8 mouse cellular contexts compared by ENCODE assay signal in the genomic region with DNA sequence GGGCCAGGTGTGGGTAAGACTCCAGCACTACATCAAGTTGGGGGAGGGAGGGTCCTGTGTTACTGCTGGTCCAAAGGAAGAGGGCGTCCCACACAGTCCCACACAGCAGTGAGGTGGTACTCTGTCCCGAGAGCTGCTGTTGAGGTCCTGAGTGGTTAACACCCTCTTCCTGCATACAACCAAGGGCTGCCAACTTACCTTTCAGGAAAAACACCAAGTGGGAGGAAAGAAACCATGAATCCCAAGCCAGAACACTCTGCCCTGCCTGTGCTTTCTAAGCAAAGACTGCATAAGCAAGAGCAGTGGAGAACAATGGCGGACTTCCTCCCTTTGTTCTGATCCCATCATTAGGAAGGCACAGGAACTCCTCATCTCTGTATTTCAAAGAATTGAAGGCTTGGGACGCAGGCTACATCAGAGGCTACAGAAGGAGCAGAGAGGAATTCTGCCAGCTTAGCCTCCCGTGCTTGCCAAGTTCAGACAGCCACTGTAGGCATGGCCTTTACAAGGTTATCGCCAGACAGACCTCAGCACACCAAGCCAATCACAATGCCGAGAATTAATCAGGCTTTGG.
DNase-seq lines count a peak whose midpoint lies in the region; ATAC-seq lines count a peak whose summit lies in the region.

No protein-coding gene starts in this region.

- H3K4me2 ChIP-seq in intestine, embryonic 16.5 days (ENCODE audit: low read depth, low read length): no peak overlapping the region
- H3K4me2 ChIP-seq in intestine, embryonic 15.5 days (replicated peaks): no peak overlapping the region
- no peak overlapping the region for H3K4me2 ChIP-seq in forebrain, embryonic 12.5 days
- no peak overlapping the region for H3K4me2 ChIP-seq in hindbrain, embryonic 16.5 days (ENCODE audit: low read length)

- no peaks in the 10 kb centered on the region for H3K27me3 ChIP-seq in intestine, embryonic 16.5 days (replicated peaks; ENCODE audit: control insufficient read depth, insufficient read depth, low read length)
- no peaks in the 10 kb centered on the region for H3K27me3 ChIP-seq in intestine, embryonic 15.5 days (replicated peaks)
- H3K27me3 ChIP-seq in forebrain, embryonic 12.5 days: no peaks in the 10 kb centered on the region
- no peaks in the 10 kb centered on the region for H3K27me3 ChIP-seq in hindbrain, embryonic 16.5 days (replicated peaks; ENCODE audit: control insufficient read depth, insufficient read depth, low read length)
- H3K27me3 ChIP-seq in midbrain, embryonic 10.5 days (ENCODE audit: low read depth, poor library complexity, severe bottlenecking): no peaks in the 10 kb centered on the region

- WGBS in intestine, embryonic 16.5 days: 74% methylated on average over 7 of the region's 7 CpGs
- 84% methylated on average over 7 of the region's 7 CpGs for WGBS in intestine, embryonic 15.5 days
- 54% methylated on average over 7 of the region's 7 CpGs for WGBS in forebrain, embryonic 12.5 days
- 52% methylated on average over 7 of the region's 7 CpGs for WGBS in hindbrain, embryonic 16.5 days
- 72% methylated on average over 7 of the region's 7 CpGs for WGBS in midbrain, embryonic 10.5 days

- peaks cover 4% of the 10 kb centered on the region; the same call in 1 of the 2 replicates for H3K4me1 ChIP-seq in intestine, embryonic 16.5 days (ENCODE audit: control insufficient read depth, insufficient read depth, low read length)
- H3K4me1 ChIP-seq in intestine, embryonic 15.5 days (replicated peaks): no peaks in the 10 kb centered on the region
- peaks cover 12% of the 10 kb centered on the region for H3K4me1 ChIP-seq in forebrain, embryonic 12.5 days
- peaks cover 9% of the 10 kb centered on the region for H3K4me1 ChIP-seq in hindbrain, embryonic 16.5 days (ENCODE audit: control insufficient read depth, insufficient read depth, low read depth, low read length)
- H3K4me1 ChIP-seq in midbrain, embryonic 10.5 days: peaks cover 11% of the 10 kb centered on the region

- no peak for DNase-seq in midbrain, embryonic 10.5 days (ENCODE audit: low spot score)
- no peak for DNase-seq in right cerebral cortex, postnatal 14 days
- no peak for DNase-seq in right cerebral cortex, postnatal 25 days
- DNase-seq in frontal cortex, postnatal 36 days (ENCODE audit: low spot score in 2 of 2): no peak

- peaks cover 8% of the 10 kb centered on the region for H3K36me3 ChIP-seq in intestine, embryonic 16.5 days (ENCODE audit: control insufficient read depth, insufficient read depth, low read length)
- peaks cover under 1% of the 10 kb centered on the region; the same call in 1 of the 2 replicates for H3K36me3 ChIP-seq in intestine, embryonic 15.5 days
- H3K36me3 ChIP-seq in forebrain, embryonic 12.5 days (replicated peaks): peaks cover 14% of the 10 kb centered on the region; the same call in 1 of the 2 replicates
- H3K36me3 ChIP-seq in hindbrain, embryonic 16.5 days (ENCODE audit: control insufficient read depth, insufficient read depth, low read length): no peaks in the 10 kb centered on the region
- no peaks in the 10 kb centered on the region for H3K36me3 ChIP-seq in midbrain, embryonic 10.5 days

- ATAC-seq in intestine, embryonic 16.5 days: 0 out of 2 replicates have a peak, but pooled peaks have one; percentile 24
- no peak for ATAC-seq in intestine, embryonic 15.5 days
- ATAC-seq in forebrain, embryonic 12.5 days (ENCODE audit: low FRiP score): no peak
- ATAC-seq in hindbrain, embryonic 16.5 days: no peak

- H3K4me3 ChIP-seq in intestine, embryonic 16.5 days (ENCODE audit: low read length): no peak overlapping the region
- H3K4me3 ChIP-seq in intestine, embryonic 15.5 days (replicated peaks): no peak overlapping the region
- no peak overlapping the region for H3K4me3 ChIP-seq in forebrain, embryonic 12.5 days (replicated peaks)
- no peak overlapping the region for H3K4me3 ChIP-seq in hindbrain, embryonic 16.5 days (ENCODE audit: low read length)
- no peak overlapping the region for H3K4me3 ChIP-seq in midbrain, embryonic 10.5 days

- no peak overlapping the region for H3K9ac ChIP-seq in intestine, embryonic 16.5 days (ENCODE audit: low read depth, low read length)
- H3K9ac ChIP-seq in intestine, embryonic 15.5 days: no peak overlapping the region
- H3K9ac ChIP-seq in forebrain, embryonic 12.5 days: no peak overlapping the region
- H3K9ac ChIP-seq in hindbrain, embryonic 16.5 days (ENCODE audit: low read depth, low read length): no peak overlapping the region

- no peaks in the 10 kb centered on the region for H3K9me3 ChIP-seq in intestine, embryonic 16.5 days (ENCODE audit: control insufficient read depth, low read length)
- no peaks in the 10 kb centered on the region for H3K9me3 ChIP-seq in intestine, embryonic 15.5 days
- no peaks in the 10 kb centered on the region for H3K9me3 ChIP-seq in forebrain, embryonic 12.5 days
- H3K9me3 ChIP-seq in hindbrain, embryonic 16.5 days (ENCODE audit: control insufficient read depth, low read length): no peaks in the 10 kb centered on the region
- H3K9me3 ChIP-seq in midbrain, embryonic 10.5 days (replicated peaks): no peaks in the 10 kb centered on the region

- H3K27ac ChIP-seq in intestine, embryonic 16.5 days (ENCODE audit: low read length): 0 out of 2 replicates have a peak overlapping the region, but pooled peaks have one; percentile 1
- no peak overlapping the region for H3K27ac ChIP-seq in intestine, embryonic 15.5 days
- H3K27ac ChIP-seq in forebrain, embryonic 12.5 days: peak overlapping the region; percentile 57
- H3K27ac ChIP-seq in hindbrain, embryonic 16.5 days (ENCODE audit: low read depth, low read length): peak overlapping the region; percentile 35
- H3K27ac ChIP-seq in midbrain, embryonic 10.5 days (replicated peaks): peak overlapping the region; percentile 65
